ENCODE assay signal across 27 mouse cellular contexts in genomic region chr19:43629088-43629487, GRCm38 (mm10). TPM values are rescaled to one million over a fixed set of nuclear protein-coding genes. Genes with fewer than 3 reads are reported as not detected.
A peak's percentile ranks its signal among the peaks of the same experiment; 100 is the strongest.
DNase-seq lines count a peak whose midpoint lies in the region; ATAC-seq and TF ChIP-seq lines count a peak whose summit lies in the region.
"Had no signal": no experiment of that assay in that cellular context is flagged by ENCODE, and none has a peak within 500 bp of the region (broad histone marks: within the 10 kb centered on the region; RNA-seq: fewer than 3 reads in every experiment).

No protein-coding gene starts in this region.

- H3K27me3 ChIP-seq in kidney, embryonic 14.5 days (ENCODE audit: control insufficient read depth, insufficient read depth, low read length), result peaks cover 18% of the 10 kb centered on the region
- peaks cover 5% of the 10 kb centered on the region; the same call in 1 of the 2 replicates for H3K27me3 ChIP-seq in kidney, postnatal 0 days (ENCODE audit: insufficient read depth, low read length)
- H3K27me3 ChIP-seq: forebrain, embryonic 15.5 days; Patski had no signal

- H3K36me3 ChIP-seq in kidney, embryonic 14.5 days (ENCODE audit: control insufficient read depth, insufficient read depth, low read length), result no peaks in the 10 kb centered on the region
- H3K36me3 ChIP-seq in kidney, postnatal 0 days (ENCODE audit: insufficient read depth, low read length), result no peaks in the 10 kb centered on the region
- H3K36me3 ChIP-seq: forebrain, embryonic 12.5 days; forebrain, embryonic 15.5 days; heart, embryonic 10.5 days; heart, embryonic 13.5 days; hindbrain, embryonic 12.5 days; hindbrain, embryonic 15.5 days had no signal

- H3K9ac ChIP-seq in kidney, embryonic 14.5 days (ENCODE audit: low read depth, low read length), result no peak overlapping the region
- H3K9ac ChIP-seq in kidney, postnatal 0 days (ENCODE audit: low read depth, low read length), result no peak overlapping the region
- H3K9ac ChIP-seq: forebrain, embryonic 12.5 days; forebrain, embryonic 15.5 days; heart, embryonic 13.5 days; hindbrain, embryonic 12.5 days; hindbrain, embryonic 15.5 days had no signal

- ATAC-seq in kidney, embryonic 14.5 days (ENCODE audit: low FRiP score, low TSS enrichment), result peak; percentile 82
- peak; percentile 66 for ATAC-seq in kidney, postnatal 0 days (replicated peaks; ENCODE audit: low FRiP score, low read depth)
- ATAC-seq: forebrain, embryonic 15.5 days; Patski had no signal

- H3K4me1 ChIP-seq in kidney, embryonic 14.5 days (ENCODE audit: control insufficient read depth, insufficient read depth, low read length), result no peaks in the 10 kb centered on the region
- no peaks in the 10 kb centered on the region for H3K4me1 ChIP-seq in kidney, postnatal 0 days (replicated peaks; ENCODE audit: insufficient read depth, low read length)
- H3K4me1 ChIP-seq: heart, embryonic 10.5 days; heart, embryonic 13.5 days had no signal

- H3K27ac ChIP-seq in kidney, embryonic 14.5 days (ENCODE audit: low read depth, low read length), result no peak overlapping the region
- no peak overlapping the region for H3K27ac ChIP-seq in kidney, postnatal 0 days
- H3K27ac ChIP-seq: forebrain, embryonic 12.5 days; forebrain, embryonic 15.5 days; heart, adult 2 months; heart, embryonic 10.5 days; heart, embryonic 13.5 days; hindbrain, embryonic 12.5 days; hindbrain, embryonic 15.5 days had no signal

- TF ChIP-seq CTCF in kidney, postnatal 0 days (IDR thresholded peaks at IDR 0.05; ENCODE audit: low read depth), result no peak

- no peaks in the 10 kb centered on the region for H3K9me3 ChIP-seq in kidney, embryonic 14.5 days (ENCODE audit: control insufficient read depth, low read length)
- no peaks in the 10 kb centered on the region for H3K9me3 ChIP-seq in kidney, postnatal 0 days (replicated peaks; ENCODE audit: low read length)
- H3K9me3 ChIP-seq: forebrain, embryonic 12.5 days; forebrain, embryonic 15.5 days; heart, embryonic 10.5 days; heart, embryonic 13.5 days; hindbrain, embryonic 12.5 days; hindbrain, embryonic 15.5 days had no signal

- H3K4me3 ChIP-seq in kidney, embryonic 14.5 days (ENCODE audit: low read length), result no peak overlapping the region
- H3K4me3 ChIP-seq in kidney, postnatal 0 days (replicated peaks; ENCODE audit: low read depth, low read length), result no peak overlapping the region
- H3K4me3 ChIP-seq: erythroblast, embryonic 14.5 days; forebrain, embryonic 12.5 days; forebrain, embryonic 15.5 days; heart, adult 2 months; heart, embryonic 10.5 days; heart, embryonic 13.5 days; hindbrain, embryonic 12.5 days; hindbrain, embryonic 15.5 days had no signal

- H3K4me2 ChIP-seq in kidney, embryonic 14.5 days (replicated peaks; ENCODE audit: low read depth, low read length), result no peak overlapping the region
- H3K4me2 ChIP-seq in kidney, postnatal 0 days (ENCODE audit: low read length), result no peak overlapping the region
- H3K4me2 ChIP-seq: forebrain, embryonic 12.5 days; forebrain, embryonic 15.5 days; heart, embryonic 13.5 days; hindbrain, embryonic 12.5 days; hindbrain, embryonic 15.5 days had no signal

- WGBS in kidney, embryonic 14.5 days, result 7% methylated on average over 4 of the region's 4 CpGs
- 6% methylated on average over 4 of the region's 4 CpGs for WGBS in kidney, postnatal 0 days

- DNase-seq in adrenal gland, postnatal 14 days, result peak; percentile 27
- no peak for DNase-seq in adrenal gland, adult (ENCODE audit: inconsistent age in 2 of 2, low spot score in 1 of 2)
- DNase-seq in kidney, postnatal 4 days, result no peak
- peak; percentile 66 for DNase-seq in kidney, postnatal 0 days (ENCODE audit: low spot score)
- no peak for DNase-seq in kidney, adult 8-10 months
- DNase-seq in MN1 (ENCODE audit: low spot score), result peak; percentile 54
- no peak for DNase-seq in adipocyte (ENCODE audit: low spot score)
- DNase-seq: adrenal gland, adult 8-10 months; adrenal gland, postnatal 36 days; cerebellum, adult 11 months; cerebellum, adult 2 months; cerebellum, adult 9-11 months; cerebellum, postnatal 25 days; gastrocnemius, postnatal 25 days; heart, adult 2 months had no signal

RNA-seq across cellular contexts. Expression of gene Nkx2-3, which starts 17.0 kb away (rescaled TPM):
- not detected in 2 replicates for total RNA-seq in adrenal gland, postnatal 14 days (2021)
- 0.14 TPM in 1 of 2 replicates, not detected in the other for polyA plus RNA-seq in kidney, embryonic 14.5 days (2014; fragmentation: Nextera tagmentation; extraction: Ambion mirVana)
- polyA plus RNA-seq in kidney, postnatal 0 days (2015; fragmentation: Nextera tagmentation; extraction: Ambion mirVana), result not detected in 2 replicates
- total RNA-seq: adrenal gland, adult 8-10 months; adrenal gland, postnatal 36 days; gastrocnemius, adult 8-10 months; gastrocnemius, postnatal 25 days; heart, adult 2 months; heart, postnatal 25 days had no signal
- polyA plus RNA-seq: cerebellum, adult 2 months; erythroblast, embryonic 14.5 days; heart, adult 2 months; heart, embryonic 13.5 days; heart, embryonic 16.5 days had no signal

RNA-seq across cellular contexts. Expression of gene Slc25a28, which starts 45.6 kb away (rescaled TPM):
- 58.0 and 62.1 TPM in 2 replicates for total RNA-seq in adrenal gland, postnatal 14 days (2021)
- polyA plus RNA-seq in kidney, embryonic 14.5 days (2014; fragmentation: Nextera tagmentation; extraction: Ambion mirVana), result 13.6 TPM in 2 replicates
- polyA plus RNA-seq in kidney, postnatal 0 days (2015; fragmentation: Nextera tagmentation; extraction: Ambion mirVana), result 13.5 and 17.1 TPM in 2 replicates

Comparison
In these comparisons a context has a peak if more than half of its experiments do, and no peak if none do; other contexts are left out.
1. DNase-seq: peak in adrenal gland, postnatal 14 days (single experiment), kidney, postnatal 0 days (single experiment) and MN1 (single experiment); none in adrenal gland, adult (0 of 2), kidney, postnatal 4 days (0 of 2), kidney, adult 8-10 months (0 of 2) and adipocyte (single experiment).